ENCODE assay signal across 26 mouse cellular contexts in the genomic region with DNA sequence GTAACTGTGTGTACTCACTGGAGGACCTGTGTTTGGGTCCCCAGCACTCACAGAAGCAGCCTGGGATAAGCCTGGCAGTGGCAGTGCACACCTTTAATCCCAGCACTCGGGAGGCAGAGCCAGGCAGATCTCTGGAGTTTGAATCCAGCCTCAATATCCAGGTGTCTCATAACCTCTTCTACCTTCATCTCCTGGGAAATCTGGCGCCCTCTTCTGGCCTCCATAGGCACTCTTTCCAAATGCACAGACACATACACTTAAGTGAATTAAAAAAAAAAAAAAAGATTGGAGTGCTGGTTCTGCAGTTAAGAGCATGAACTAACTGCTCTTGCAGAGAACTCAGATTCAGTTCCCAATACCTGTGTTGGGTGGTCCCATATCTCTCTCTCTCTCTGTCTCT. TPM values are rescaled to one million over a fixed set of nuclear protein-coding genes. Genes with fewer than 3 reads are reported as not detected.
DNase-seq lines count a peak whose midpoint lies in the region; ATAC-seq and TF ChIP-seq lines count a peak whose summit lies in the region.
"Had no signal": no experiment of that assay in that cellular context is flagged by ENCODE, and none has a peak within 500 bp of the region (broad histone marks: within the 10 kb centered on the region; RNA-seq: fewer than 3 reads in every experiment).

No protein-coding gene starts in this region.

- H3K9me3 ChIP-seq in kidney, embryonic 15.5 days (replicated peaks) = no peaks in the 10 kb centered on the region
- H3K9me3 ChIP-seq in lung, postnatal 0 days (ENCODE audit: low read length) = no peaks in the 10 kb centered on the region
- no peaks in the 10 kb centered on the region for H3K9me3 ChIP-seq in MEL (replicated peaks; ENCODE audit: insufficient read depth, low read length)
- H3K9me3 ChIP-seq in intestine, embryonic 15.5 days = no peaks in the 10 kb centered on the region
- no peaks in the 10 kb centered on the region for H3K9me3 ChIP-seq in stomach, postnatal 0 days (ENCODE audit: control insufficient read depth, low read length)
- H3K9me3 ChIP-seq: embryonic facial prominence, embryonic 12.5 days; hindbrain, embryonic 10.5 days; limb, embryonic 15.5 days; lung, embryonic 15.5 days; midbrain, embryonic 12.5 days; neural tube, embryonic 13.5 days had no signal

- no peaks in the 10 kb centered on the region for H3K79me2 ChIP-seq in MEL (ENCODE audit: control insufficient read depth, insufficient read depth, low read length, poor library complexity)

- no peak for TF ChIP-seq EP300 in lung, postnatal 0 days (IDR thresholded peaks at IDR 0.05)
- no peak for TF ChIP-seq EP300 in MEL (IDR thresholded peaks at IDR 0.05; ENCODE audit: low read depth in 1 of 2, low read length in 2 of 2)
- TF ChIP-seq EP300 in stomach, postnatal 0 days (optimal IDR thresholded peaks at IDR 0.05) = no peak

- no peak overlapping the region for H3K4me3 ChIP-seq in kidney, adult 2 months (ENCODE audit: insufficient read depth, low read depth, low read length)
- no peak overlapping the region for H3K4me3 ChIP-seq in kidney, embryonic 15.5 days (replicated peaks)
- H3K4me3 ChIP-seq in lung, postnatal 0 days (ENCODE audit: low read depth, low read length) = no peak overlapping the region
- H3K4me3 ChIP-seq in MEL (ENCODE audit: control insufficient read depth in 1 of 2, insufficient read depth in 1 of 2, low read depth in 2 of 2, low read length in 2 of 2) = no peak overlapping the region
- H3K4me3 ChIP-seq in intestine, embryonic 15.5 days (replicated peaks) = no peak overlapping the region
- H3K4me3 ChIP-seq in stomach, postnatal 0 days (ENCODE audit: low read depth, low read length) = no peak overlapping the region
- H3K4me3 ChIP-seq: embryonic facial prominence, embryonic 12.5 days; hindbrain, embryonic 10.5 days; limb, embryonic 15.5 days; lung, embryonic 15.5 days; midbrain, embryonic 12.5 days; neural tube, embryonic 13.5 days had no signal

- 0 out of 2 replicates have a peak, but pooled peaks have one; percentile 1 for TF ChIP-seq CTCF in kidney, adult 2 months (conservative IDR thresholded peaks at IDR 0.05; ENCODE audit: insufficient read depth, insufficient read length, low read depth, low read length)
- peak; percentile 25 for TF ChIP-seq CTCF in lung, postnatal 0 days (IDR thresholded peaks at IDR 0.05)
- TF ChIP-seq CTCF in MEL (IDR thresholded peaks at IDR 0.05 in 2 of 3, conservative IDR thresholded peaks at IDR 0.05 in 1 of 3; ENCODE audit: control insufficient read depth in 1 of 3, insufficient read depth in 1 of 3, low read depth in 2 of 3, low read length in 3 of 3, poor library complexity in 1 of 3, severe bottlenecking in 1 of 3) = peak; percentile 19 to 31 (median 22); a peak in 3 of 6 replicates
- no peak for TF ChIP-seq CTCF in stomach, postnatal 0 days (IDR thresholded peaks at IDR 0.05; ENCODE audit: low read depth)

- H3K4me2 ChIP-seq in kidney, embryonic 15.5 days = no peak overlapping the region
- H3K4me2 ChIP-seq in lung, postnatal 0 days (replicated peaks; ENCODE audit: low read depth, low read length) = no peak overlapping the region
- H3K4me2 ChIP-seq in intestine, embryonic 15.5 days (replicated peaks) = no peak overlapping the region
- H3K4me2 ChIP-seq in stomach, postnatal 0 days (replicated peaks; ENCODE audit: low read depth) = no peak overlapping the region
- H3K4me2 ChIP-seq: embryonic facial prominence, embryonic 12.5 days; limb, embryonic 15.5 days; lung, embryonic 15.5 days; midbrain, embryonic 12.5 days; neural tube, embryonic 13.5 days had no signal

- H3K27ac ChIP-seq in kidney, adult 2 months (ENCODE audit: insufficient read depth, low read depth, low read length) = no peak overlapping the region
- H3K27ac ChIP-seq in kidney, embryonic 15.5 days = no peak overlapping the region
- no peak overlapping the region for H3K27ac ChIP-seq in lung, postnatal 0 days (ENCODE audit: low read length)
- no peak overlapping the region for H3K27ac ChIP-seq in MEL (ENCODE audit: control insufficient read depth, low read depth, low read length)
- no peak overlapping the region for H3K27ac ChIP-seq in intestine, embryonic 15.5 days
- no peak overlapping the region for H3K27ac ChIP-seq in stomach, postnatal 0 days (replicated peaks)
- H3K27ac ChIP-seq: embryonic facial prominence, embryonic 12.5 days; hindbrain, embryonic 10.5 days; limb, embryonic 15.5 days; lung, embryonic 15.5 days; midbrain, embryonic 12.5 days; neural tube, embryonic 13.5 days had no signal

- TF ChIP-seq POLR2A in kidney, adult 2 months (IDR thresholded peaks at IDR 0.05; ENCODE audit: low read depth, low read length) = no peak
- no peak for TF ChIP-seq POLR2A in MEL (IDR thresholded peaks at IDR 0.05; ENCODE audit: control insufficient read depth in 1 of 2, insufficient read depth in 1 of 2, low read depth in 1 of 2, low read length in 2 of 2, poor library complexity in 1 of 2)

- no peaks in the 10 kb centered on the region for H3K27me3 ChIP-seq in kidney, adult 2 months (replicated peaks; ENCODE audit: control insufficient read depth, insufficient read depth, low read length)
- no peaks in the 10 kb centered on the region for H3K27me3 ChIP-seq in kidney, embryonic 15.5 days
- no peaks in the 10 kb centered on the region for H3K27me3 ChIP-seq in lung, postnatal 0 days (replicated peaks; ENCODE audit: insufficient read depth, low read length)
- H3K27me3 ChIP-seq in MEL (ENCODE audit: control insufficient read depth in 1 of 2, insufficient read depth in 2 of 2, low read length in 2 of 2) = no peaks in the 10 kb centered on the region
- H3K27me3 ChIP-seq in intestine, embryonic 15.5 days (replicated peaks) = no peaks in the 10 kb centered on the region
- no peaks in the 10 kb centered on the region for H3K27me3 ChIP-seq in stomach, postnatal 0 days (ENCODE audit: control insufficient read depth, insufficient read depth, low read length)
- H3K27me3 ChIP-seq: embryonic facial prominence, embryonic 12.5 days; limb, embryonic 15.5 days; lung, embryonic 15.5 days; midbrain, embryonic 12.5 days; neural tube, embryonic 13.5 days had no signal

- H3K36me3 ChIP-seq in kidney, adult 2 months (ENCODE audit: control insufficient read depth, insufficient read depth, low read length) = no peaks in the 10 kb centered on the region
- H3K36me3 ChIP-seq in kidney, embryonic 15.5 days = no peaks in the 10 kb centered on the region
- no peaks in the 10 kb centered on the region for H3K36me3 ChIP-seq in lung, postnatal 0 days (ENCODE audit: insufficient read depth, low read length)
- peaks cover 0 to 10% of the 10 kb centered on the region in 2 experiments; a peak in 2 of 4 replicates for H3K36me3 ChIP-seq in MEL (ENCODE audit: control insufficient read depth in 1 of 2, insufficient read depth in 2 of 2, low read length in 2 of 2)
- no peaks in the 10 kb centered on the region for H3K36me3 ChIP-seq in intestine, embryonic 15.5 days
- H3K36me3 ChIP-seq in stomach, postnatal 0 days (ENCODE audit: control insufficient read depth, insufficient read depth, low read length) = no peaks in the 10 kb centered on the region
- H3K36me3 ChIP-seq: embryonic facial prominence, embryonic 12.5 days; hindbrain, embryonic 10.5 days; limb, embryonic 15.5 days; lung, embryonic 15.5 days; midbrain, embryonic 12.5 days; neural tube, embryonic 13.5 days had no signal

- H3K9ac ChIP-seq in kidney, embryonic 15.5 days = no peak overlapping the region
- H3K9ac ChIP-seq in lung, postnatal 0 days (replicated peaks; ENCODE audit: low read depth) = no peak overlapping the region
- H3K9ac ChIP-seq in MEL (ENCODE audit: control insufficient read depth, low read depth, low read length, poor library complexity, severe bottlenecking) = no peak overlapping the region
- no peak overlapping the region for H3K9ac ChIP-seq in intestine, embryonic 15.5 days
- no peak overlapping the region for H3K9ac ChIP-seq in stomach, postnatal 0 days (ENCODE audit: low read length)
- H3K9ac ChIP-seq: embryonic facial prominence, embryonic 12.5 days; limb, embryonic 15.5 days; lung, embryonic 15.5 days; midbrain, embryonic 12.5 days; neural tube, embryonic 13.5 days had no signal

- DNase-seq in kidney, adult 2 months = no peak
- no peak for DNase-seq in lung, postnatal 0 days (ENCODE audit: low spot score)
- DNase-seq in lung, postnatal 25 days (ENCODE audit: low spot score) = no peak
- peak; percentile 50 for DNase-seq in MEL (ENCODE audit: low read depth, low spot score)
- no peak for DNase-seq in stomach, postnatal 0 days (ENCODE audit: low spot score)
- DNase-seq: adrenal gland, postnatal 14 days; cerebellum, adult 11 months; cerebellum, postnatal 10 days; gastrocnemius, postnatal 36 days; kidney, adult 9 months; right cerebral cortex, adult 18-20 months; thymus, postnatal 25 days had no signal

- H3K4me1 ChIP-seq in kidney, adult 2 months (ENCODE audit: control insufficient read depth, insufficient read depth, low read length) = no peaks in the 10 kb centered on the region
- peaks cover 8% of the 10 kb centered on the region for H3K4me1 ChIP-seq in kidney, embryonic 15.5 days
- no peaks in the 10 kb centered on the region for H3K4me1 ChIP-seq in lung, postnatal 0 days (ENCODE audit: insufficient read depth, low read depth, low read length)
- H3K4me1 ChIP-seq in MEL (ENCODE audit: control insufficient read depth in 1 of 2, insufficient read depth in 2 of 2, low read length in 2 of 2) = peaks cover 10 to 18% of the 10 kb centered on the region in 2 experiments
- no peaks in the 10 kb centered on the region for H3K4me1 ChIP-seq in intestine, embryonic 15.5 days (replicated peaks)
- no peaks in the 10 kb centered on the region for H3K4me1 ChIP-seq in stomach, postnatal 0 days (replicated peaks; ENCODE audit: control insufficient read depth, insufficient read depth)
- H3K4me1 ChIP-seq: embryonic facial prominence, embryonic 12.5 days; hindbrain, embryonic 10.5 days; limb, embryonic 15.5 days; midbrain, embryonic 12.5 days; neural tube, embryonic 13.5 days had no signal

- 76% methylated on average over 2 of the region's 2 CpGs for WGBS in kidney, adult 2 months
- 75% methylated on average over 2 of the region's 2 CpGs for WGBS in kidney, embryonic 15.5 days
- 79% methylated on average over 2 of the region's 2 CpGs for WGBS in lung, postnatal 0 days
- 66% methylated on average over 2 of the region's 2 CpGs for WGBS in intestine, embryonic 15.5 days
- WGBS in stomach, postnatal 0 days = 59% methylated on average over 2 of the region's 2 CpGs

- no peak; the same call in 1 of the 2 replicates for TF ChIP-seq RAD21 in MEL (IDR thresholded peaks at IDR 0.05; ENCODE audit: low read depth, low read length)

- ATAC-seq in kidney, embryonic 15.5 days (replicated peaks; ENCODE audit: low FRiP score) = no peak
- no peak for ATAC-seq in lung, postnatal 0 days
- ATAC-seq in intestine, embryonic 15.5 days = no peak
- ATAC-seq in stomach, postnatal 0 days (ENCODE audit: low FRiP score, low TSS enrichment) = no peak
- ATAC-seq: activated CD4-positive, CD25-positive, alpha-beta regulatory T cell, adult 4 months; forebrain, embryonic 14.5 days had no signal

RNA-seq across cellular contexts. Expression of a gene that starts 11.6 kb away (rescaled TPM):
- polyA plus RNA-seq in kidney, adult 2 months (2012; rRNA removed) = 37.2 and 54.2 TPM in 2 replicates
- polyA plus RNA-seq in kidney, embryonic 15.5 days (2015; fragmentation: Nextera tagmentation; extraction: Ambion mirVana) = 30.6 and 35.0 TPM in 2 replicates
- polyA plus RNA-seq in lung, postnatal 0 days (2015; fragmentation: Nextera tagmentation; extraction: Ambion mirVana) = 168 and 206 TPM in 2 replicates
- total RNA-seq in MEL (2012; rRNA removed) = 38.6 and 39.4 TPM in 2 replicates
- 10 to 100 TPM in 1 of 2 experiments, not detected in 1; 57.5 TPM for polyA plus RNA-seq in MEL (2012; ENCODE audit: insufficient read depth in 1 of 2, insufficient read length in 2 of 2, low read depth in 1 of 2, low replicate concordance in 2 of 2, missing spikeins in 1 of 2)
- 21.7 and 29.8 TPM in 2 replicates for polyA plus RNA-seq in intestine, embryonic 15.5 days (2015; fragmentation: Nextera tagmentation; extraction: Ambion mirVana)
- 13.3 and 16.0 TPM in 2 replicates for polyA plus RNA-seq in stomach, postnatal 0 days (2015; fragmentation: Nextera tagmentation; extraction: Ambion mirVana)

RNA-seq across cellular contexts. Expression of a gene that starts 20.6 kb away (rescaled TPM):
- polyA plus RNA-seq in kidney, adult 2 months (2012; rRNA removed) = 1.8 and 2.2 TPM in 2 replicates
- 8.2 and 11.2 TPM in 2 replicates for polyA plus RNA-seq in kidney, embryonic 15.5 days (2015; fragmentation: Nextera tagmentation; extraction: Ambion mirVana)
- polyA plus RNA-seq in lung, postnatal 0 days (2015; fragmentation: Nextera tagmentation; extraction: Ambion mirVana) = 1.2 and 1.8 TPM in 2 replicates
- not detected in 2 replicates for total RNA-seq in MEL (2012; rRNA removed)
- polyA plus RNA-seq in MEL (2012; ENCODE audit: insufficient read depth in 1 of 2, insufficient read length in 2 of 2, low read depth in 1 of 2, low replicate concordance in 2 of 2, missing spikeins in 1 of 2) = under 1 TPM in 1 of 2 experiments, not detected in 1; 0.11 TPM
- polyA plus RNA-seq in intestine, embryonic 15.5 days (2015; fragmentation: Nextera tagmentation; extraction: Ambion mirVana) = 20.3 and 20.7 TPM in 2 replicates
- 19.9 and 20.3 TPM in 2 replicates for polyA plus RNA-seq in stomach, postnatal 0 days (2015; fragmentation: Nextera tagmentation; extraction: Ambion mirVana)
- total RNA-seq: megakaryocyte progenitor cell, adult 5-6 weeks had no signal
- polyA plus RNA-seq: activated CD4-positive, CD25-positive, alpha-beta regulatory T cell, adult 4 months; C2C12 had no signal

RNA-seq across cellular contexts. Expression of a gene that starts 26.3 kb away (rescaled TPM):
- polyA plus RNA-seq in kidney, adult 2 months (2012; rRNA removed) = 107 and 119 TPM in 2 replicates
- 50.8 and 57.9 TPM in 2 replicates for polyA plus RNA-seq in kidney, embryonic 15.5 days (2015; fragmentation: Nextera tagmentation; extraction: Ambion mirVana)
- 175 and 211 TPM in 2 replicates for polyA plus RNA-seq in lung, postnatal 0 days (2015; fragmentation: Nextera tagmentation; extraction: Ambion mirVana)
- total RNA-seq in MEL (2012; rRNA removed) = not detected in 2 replicates
- under 1 TPM in 1 of 2 experiments, not detected in 1; 0.22 TPM for polyA plus RNA-seq in MEL (2012; ENCODE audit: insufficient read depth in 1 of 2, insufficient read length in 2 of 2, low read depth in 1 of 2, low replicate concordance in 2 of 2, missing spikeins in 1 of 2)
- 64.5 and 80.1 TPM in 2 replicates for polyA plus RNA-seq in intestine, embryonic 15.5 days (2015; fragmentation: Nextera tagmentation; extraction: Ambion mirVana)
- polyA plus RNA-seq in stomach, postnatal 0 days (2015; fragmentation: Nextera tagmentation; extraction: Ambion mirVana) = 177 and 187 TPM in 2 replicates
- total RNA-seq: megakaryocyte progenitor cell, adult 5-6 weeks had no signal
- polyA plus RNA-seq: activated CD4-positive, CD25-positive, alpha-beta regulatory T cell, adult 4 months had no signal

RNA-seq across cellular contexts. Expression of a gene that starts 28.4 kb away (rescaled TPM):
- polyA plus RNA-seq in kidney, adult 2 months (2012; rRNA removed) = 0.99 and 2.2 TPM in 2 replicates
- polyA plus RNA-seq in kidney, embryonic 15.5 days (2015; fragmentation: Nextera tagmentation; extraction: Ambion mirVana) = 0.34 and 0.44 TPM in 2 replicates
- 0.20 and 0.27 TPM in 2 replicates for polyA plus RNA-seq in lung, postnatal 0 days (2015; fragmentation: Nextera tagmentation; extraction: Ambion mirVana)
- not detected in 2 replicates for total RNA-seq in MEL (2012; rRNA removed)
- polyA plus RNA-seq in MEL (2012; ENCODE audit: insufficient read depth in 1 of 2, insufficient read length in 2 of 2, low read depth in 1 of 2, low replicate concordance in 2 of 2, missing spikeins in 1 of 2) = not detected
- 1.5 TPM in 2 replicates for polyA plus RNA-seq in intestine, embryonic 15.5 days (2015; fragmentation: Nextera tagmentation; extraction: Ambion mirVana)
- 0.46 and 0.87 TPM in 2 replicates for polyA plus RNA-seq in stomach, postnatal 0 days (2015; fragmentation: Nextera tagmentation; extraction: Ambion mirVana)

RNA-seq across cellular contexts. Expression of a gene that starts 45.8 kb away (rescaled TPM):
- 4.8 and 5.1 TPM in 2 replicates for polyA plus RNA-seq in kidney, adult 2 months (2012; rRNA removed)
- 14.3 and 14.8 TPM in 2 replicates for polyA plus RNA-seq in kidney, embryonic 15.5 days (2015; fragmentation: Nextera tagmentation; extraction: Ambion mirVana)
- polyA plus RNA-seq in lung, postnatal 0 days (2015; fragmentation: Nextera tagmentation; extraction: Ambion mirVana) = 76.1 and 78.1 TPM in 2 replicates
- total RNA-seq in MEL (2012; rRNA removed) = not detected in 2 replicates
- not detected for polyA plus RNA-seq in MEL (2012; ENCODE audit: insufficient read depth in 1 of 2, insufficient read length in 2 of 2, low read depth in 1 of 2, low replicate concordance in 2 of 2, missing spikeins in 1 of 2)
- polyA plus RNA-seq in intestine, embryonic 15.5 days (2015; fragmentation: Nextera tagmentation; extraction: Ambion mirVana) = 70.8 and 77.4 TPM in 2 replicates
- polyA plus RNA-seq in stomach, postnatal 0 days (2015; fragmentation: Nextera tagmentation; extraction: Ambion mirVana) = 1,122 and 1,152 TPM in 2 replicates
- total RNA-seq: layer of hippocampus, postnatal 25 days; left cerebral cortex, postnatal 25 days; megakaryocyte progenitor cell, adult 5-6 weeks had no signal
- polyA plus RNA-seq: activated CD4-positive, CD25-positive, alpha-beta regulatory T cell, adult 4 months; forebrain, embryonic 14.5 days had no signal

Comparison
In these comparisons a context has a peak if more than half of its experiments do, and no peak if none do; other contexts are left out.
1. RNA of a gene that starts 26.3 kb away (polyA plus RNA-seq): 175 to 211 TPM in lung, postnatal 0 days, 177 to 187 TPM in stomach, postnatal 0 days, 107 to 119 TPM in kidney, adult 2 months, 64.5 to 80.1 TPM in intestine, embryonic 15.5 days and 50.8 to 57.9 TPM in kidney, embryonic 15.5 days; 0.22 TPM in MEL; every median in the first group is over 10 times any median in the second.